Mouse (Mus musculus): ENCODE results near the gene Bbx. TPM values are rescaled to one million over a fixed set of nuclear protein-coding genes. Genes with fewer than 3 reads are reported as not detected.

Bbx gene
- total and polyA plus RNA-seq, 3 experiments, result 20.6 to 26.2 (median 21.6) TPM

DNA sequence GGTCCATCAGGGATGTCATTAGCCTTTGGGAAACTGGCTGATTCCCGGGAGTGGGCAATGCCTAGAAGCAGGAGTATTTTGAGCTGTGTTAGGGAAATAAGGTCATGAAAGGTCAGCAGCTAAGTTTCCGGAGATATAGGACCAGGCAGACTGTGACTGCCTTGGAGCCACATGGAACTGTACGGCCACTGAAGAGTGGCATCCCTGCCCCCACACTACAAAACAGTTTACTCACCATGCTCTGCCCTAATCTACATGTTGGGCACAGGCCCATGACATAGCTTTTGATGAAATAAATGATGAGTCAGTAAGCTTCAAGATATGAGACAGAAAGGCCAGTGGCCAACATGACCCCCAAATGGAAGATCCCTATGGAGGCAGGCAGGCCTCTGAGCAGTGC is 60.7 kb downstream of the Bbx start:
- in situ Hi-C loops (cut with MboI; ENCODE audit: low pct_ligation_motif_present, low pct_unique_long_range_greater_than_20kb, low sequenced_read_pairs), result no loop called here
- TF ChIP-seq MAX (IDR thresholded peaks at IDR 0.05; ENCODE audit: low read length) (no peak), KAT2A (IDR thresholded peaks at IDR 0.05; ENCODE audit: insufficient replicate concordance, low read length) (no peak), ZNF384 (IDR thresholded peaks at IDR 0.05; ENCODE audit: low read depth, low read length) (no peak), BHLHE40 (IDR thresholded peaks at IDR 0.05; ENCODE audit: low read depth, low read length) (no peak), USF1 (IDR thresholded peaks at IDR 0.05; ENCODE audit: low read depth, low read length) (no peak), ETS1 (conservative IDR thresholded peaks at IDR 0.05; ENCODE audit: low read depth, low read length) (no peak), MEF2A (IDR thresholded peaks at IDR 0.05; ENCODE audit: borderline replicate concordance, low read depth, low read length) (no peak), ELF1 (IDR thresholded peaks at IDR 0.05; ENCODE audit: low read depth, low read length) (no peak), TBP (conservative IDR thresholded peaks at IDR 0.05; ENCODE audit: low read depth, low read length) (no peak), SIN3A (IDR thresholded peaks at IDR 0.05; ENCODE audit: low read length) (no peak), CTCF (conservative IDR thresholded peaks at IDR 0.05 in 1 of 2, IDR thresholded peaks at IDR 0.05 in 1 of 2; ENCODE audit: low read depth in 2 of 2, low read length in 2 of 2) (no peak), MAFK (IDR thresholded peaks at IDR 0.05; ENCODE audit: insufficient replicate concordance, low read length) (no peak), RCOR1 (conservative IDR thresholded peaks at IDR 0.05; ENCODE audit: low read depth, low read length) (no peak), CHD1 (IDR thresholded peaks at IDR 0.05; ENCODE audit: low read depth, low read length) (no peak), PAX5 (IDR thresholded peaks at IDR 0.05; ENCODE audit: low read length) (no peak), POLR2A (IDR thresholded peaks at IDR 0.05; ENCODE audit: low read depth, low read length) (no peak), JUND (conservative IDR thresholded peaks at IDR 0.05; ENCODE audit: low read depth, low read length) (no peak), ZMIZ1 (IDR thresholded peaks at IDR 0.05; ENCODE audit: low read depth, low read length) (no peak), ZC3H11A (IDR thresholded peaks at IDR 0.05; ENCODE audit: low read depth, low read length) (no peak)
- peaks cover 0 to 38% of the 10 kb centered on the region in 2 experiments; a peak in 2 of 4 replicates for H3K4me1 ChIP-seq (ENCODE audit: control insufficient read depth in 1 of 2, insufficient read depth in 2 of 2)
- peaks cover 2% of the 10 kb centered on the region; the same call in 1 of the 2 replicates for H3K79me2 ChIP-seq (replicated peaks; ENCODE audit: control insufficient read depth, extremely low read depth, insufficient read depth, poor library complexity, severe bottlenecking)
- no peaks in the 10 kb centered on the region for H3K27me3 ChIP-seq (replicated peaks)
- peaks cover 0 to 11% of the 10 kb centered on the region in 2 experiments for H3K36me3 ChIP-seq (replicated peaks in 1 of 2; ENCODE audit: control insufficient read depth in 1 of 2, insufficient read depth in 1 of 2, low read length in 1 of 2)
- no peak for DNase-seq (ENCODE audit: extremely low read depth)
- no peak overlapping the region for H3K4me3 ChIP-seq (replicated peaks in 1 of 3; ENCODE audit: low read depth in 2 of 3, low read length in 2 of 3, poor library complexity in 1 of 3)
- no peak overlapping the region for H3K27ac ChIP-seq (ENCODE audit: insufficient read depth, low read depth)
- H3K9me3 ChIP-seq (replicated peaks; ENCODE audit: low read length), result no peaks in the 10 kb centered on the region
- no peak overlapping the region for H3K4me2 ChIP-seq (ENCODE audit: insufficient read depth, low read depth, poor library complexity, severe bottlenecking)
- dilution Hi-C loops (cut with MboI; ENCODE audit: extremely low pct_ligation_motif_present, extremely low pct_unique_long_range_greater_than_20kb, low sequenced_read_pairs), result no loop called here
- H3K9ac ChIP-seq (ENCODE audit: insufficient read depth, low read depth), result no peak overlapping the region

DNA sequence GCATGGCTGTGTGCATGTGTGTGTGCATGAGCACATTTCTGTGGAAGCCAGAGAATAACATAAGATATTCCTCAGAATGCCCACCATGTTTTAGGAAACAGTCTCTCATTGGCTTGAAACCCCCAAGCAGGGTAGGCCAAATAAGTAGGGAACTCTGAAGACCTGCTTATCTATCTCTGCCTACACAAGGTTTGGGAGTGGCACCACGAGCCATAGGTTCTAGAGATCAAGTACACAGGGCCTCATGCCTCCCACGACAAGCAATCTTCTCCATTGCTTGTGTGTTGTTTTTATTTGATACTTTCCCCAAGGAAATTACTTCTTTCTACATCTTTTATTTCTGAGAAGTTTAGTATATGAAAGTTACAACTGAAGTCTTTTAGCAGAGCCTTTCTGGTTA is 61.8 kb downstream of the Bbx start:
- H3K4me2 ChIP-seq (ENCODE audit: insufficient read depth, low read depth, poor library complexity, severe bottlenecking), result no peak overlapping the region
- no peaks in the 10 kb centered on the region for H3K27me3 ChIP-seq (replicated peaks)
- no peak overlapping the region for H3K27ac ChIP-seq (ENCODE audit: insufficient read depth, low read depth)
- DNase-seq (ENCODE audit: extremely low read depth), result no peak
- dilution Hi-C loops (cut with MboI; ENCODE audit: extremely low pct_ligation_motif_present, extremely low pct_unique_long_range_greater_than_20kb, low sequenced_read_pairs) (no loop called here), in situ Hi-C loops (cut with MboI; ENCODE audit: low pct_ligation_motif_present, low pct_unique_long_range_greater_than_20kb, low sequenced_read_pairs) (no loop called here)
- H3K4me3 ChIP-seq (replicated peaks in 1 of 3; ENCODE audit: low read depth in 2 of 3, low read length in 2 of 3, poor library complexity in 1 of 3), result no peak overlapping the region
- TF ChIP-seq EP300 (IDR thresholded peaks at IDR 0.05; ENCODE audit: low read length), result no peak
- no peak for TF ChIP-seq JUN (IDR thresholded peaks at IDR 0.05; ENCODE audit: insufficient read depth, low read depth, low read length)
- no peak for TF ChIP-seq BHLHE40 (IDR thresholded peaks at IDR 0.05; ENCODE audit: low read depth, low read length)
- no peak overlapping the region for H3K9ac ChIP-seq (ENCODE audit: insufficient read depth, low read depth)
- H3K9me3 ChIP-seq (replicated peaks; ENCODE audit: low read length), result no peaks in the 10 kb centered on the region
- H3K36me3 ChIP-seq (replicated peaks in 1 of 2; ENCODE audit: control insufficient read depth in 1 of 2, insufficient read depth in 1 of 2, low read length in 1 of 2), result peaks cover 0 to 11% of the 10 kb centered on the region in 2 experiments
- H3K79me2 ChIP-seq (replicated peaks; ENCODE audit: control insufficient read depth, extremely low read depth, insufficient read depth, poor library complexity, severe bottlenecking), result peaks cover 2% of the 10 kb centered on the region; the same call in 1 of the 2 replicates
- H3K4me1 ChIP-seq (ENCODE audit: control insufficient read depth in 1 of 2, insufficient read depth in 2 of 2), result peaks cover 0 to 41% of the 10 kb centered on the region in 2 experiments; a peak in 2 of 4 replicates
